Mouse (Mus musculus): Measurements from ENCODE around the gene Arl15. TPM values are rescaled to one million over a fixed set of nuclear protein-coding genes. Genes with fewer than 3 reads are reported as not detected.

The Arl15 gene
- polyA plus RNA-seq, 1 experiment from 2014 or later = 19.5 TPM

DNA sequence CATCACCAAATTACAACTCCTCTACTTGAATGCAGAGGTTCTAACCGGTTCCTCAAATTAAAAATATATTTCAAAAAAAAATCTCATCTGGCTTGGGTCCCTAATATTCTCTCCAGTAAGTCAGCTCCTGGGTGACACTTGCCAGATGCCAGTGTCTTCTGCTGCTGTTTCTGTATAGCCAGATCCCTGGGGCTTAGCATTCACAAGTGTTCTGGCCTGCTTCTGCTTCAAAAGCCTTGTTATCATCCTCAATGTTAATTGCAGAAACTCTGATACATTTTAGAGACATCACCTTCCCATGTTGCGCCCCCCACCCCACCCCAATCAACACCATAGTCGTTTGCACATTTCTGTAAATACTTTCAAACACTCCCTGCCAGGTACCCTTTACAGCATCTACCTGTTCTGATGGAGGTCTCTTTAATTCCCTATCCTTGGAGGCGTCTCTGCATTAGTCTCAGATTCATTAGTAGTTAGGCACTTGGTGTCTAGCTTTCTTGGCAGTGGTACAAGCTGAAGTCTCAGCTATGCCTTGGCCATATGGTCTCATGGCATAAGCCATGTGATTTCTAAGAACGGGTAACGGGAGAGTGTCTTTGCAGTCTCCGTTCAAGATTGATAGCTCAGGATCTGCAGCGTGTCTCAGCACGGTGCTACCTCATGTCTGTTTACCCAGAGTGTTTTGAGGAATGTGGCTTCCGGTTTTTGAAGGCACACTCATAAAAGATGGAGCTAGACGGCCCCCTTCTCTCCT is 336.4 kb downstream of the Arl15 start:
- no peaks in the 10 kb centered on the region for H3K9me3 ChIP-seq
- WGBS = 56% methylated on average over 11 of the region's 11 CpGs
- peak; percentile 89 for ATAC-seq (replicated peaks)

DNA sequence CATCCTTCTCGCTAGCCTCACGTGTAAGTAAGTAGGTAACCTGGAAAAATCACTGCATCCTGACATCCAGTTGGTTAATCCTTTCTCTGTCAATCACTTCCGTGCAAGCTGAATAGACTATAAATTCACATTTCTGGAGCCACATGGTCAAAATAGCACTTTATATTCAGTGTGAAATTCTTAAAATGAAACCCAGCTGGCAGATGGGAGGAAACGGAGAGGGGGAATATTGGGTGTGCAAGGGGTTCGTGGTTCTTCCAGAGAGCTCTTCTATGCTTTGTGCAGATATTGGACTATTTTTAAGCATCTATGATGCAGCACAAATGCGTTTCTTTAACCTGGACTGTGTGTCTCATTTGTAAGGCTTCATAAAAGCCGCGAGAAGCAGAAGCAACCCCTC is 344.6 kb downstream of the Arl15 start:
- H3K4me2 ChIP-seq (replicated peaks) = no peak overlapping the region
- H3K27me3 ChIP-seq = no peaks in the 10 kb centered on the region
- H3K36me3 ChIP-seq = no peaks in the 10 kb centered on the region
- H3K9ac ChIP-seq (replicated peaks) = no peak overlapping the region
- peaks cover 26% of the 10 kb centered on the region for H3K4me1 ChIP-seq
- ATAC-seq (replicated peaks) = peak; percentile 76
- peak overlapping the region; percentile 72 for H3K27ac ChIP-seq (replicated peaks)
- H3K4me3 ChIP-seq = no peak overlapping the region
- H3K9me3 ChIP-seq = no peaks in the 10 kb centered on the region
- 24% methylated on average over 8 of the region's 8 CpGs for WGBS

More for the DNA sequence above, 336.4 kb downstream of the Arl15 start:
- no peak overlapping the region for H3K9ac ChIP-seq (replicated peaks)
- no peaks in the 10 kb centered on the region for H3K36me3 ChIP-seq
- no peak overlapping the region for H3K4me3 ChIP-seq
- no peaks in the 10 kb centered on the region for H3K27me3 ChIP-seq
- H3K27ac ChIP-seq (replicated peaks) = peak overlapping the region; percentile 56
- H3K4me1 ChIP-seq = peaks cover 17% of the 10 kb centered on the region
- H3K4me2 ChIP-seq (replicated peaks) = no peak overlapping the region

DNA sequence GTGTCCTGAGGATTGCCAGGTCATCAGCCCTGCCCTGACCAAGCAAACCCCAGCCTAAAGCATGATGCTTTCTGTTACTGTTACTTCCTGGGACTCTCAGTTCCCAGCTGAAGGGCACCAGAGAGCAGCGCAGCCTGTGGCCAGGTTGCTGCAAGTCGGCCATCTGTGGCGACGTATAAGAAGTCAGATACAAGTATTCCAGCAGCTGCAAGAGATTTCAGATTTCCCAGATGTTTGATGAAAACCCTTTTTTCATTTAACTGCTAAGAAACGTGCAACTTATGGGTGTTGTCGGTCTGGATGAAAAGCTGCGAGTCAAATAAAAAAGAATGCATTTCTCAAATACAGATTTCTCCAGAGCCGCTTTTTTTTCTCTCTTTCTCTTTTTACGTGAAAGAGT is 345.3 kb downstream of the Arl15 start:
- H3K4me2 ChIP-seq (replicated peaks) = no peak overlapping the region
- ATAC-seq (replicated peaks) = no peak
- H3K27ac ChIP-seq (replicated peaks) = peak overlapping the region; percentile 72
- peaks cover 32% of the 10 kb centered on the region for H3K4me1 ChIP-seq
- no peaks in the 10 kb centered on the region for H3K36me3 ChIP-seq
- no peak overlapping the region for H3K9ac ChIP-seq (replicated peaks)
- no peak overlapping the region for H3K4me3 ChIP-seq
- no peaks in the 10 kb centered on the region for H3K27me3 ChIP-seq
- no peaks in the 10 kb centered on the region for H3K9me3 ChIP-seq
- 72% methylated on average over 9 of the region's 9 CpGs for WGBS

DNA sequence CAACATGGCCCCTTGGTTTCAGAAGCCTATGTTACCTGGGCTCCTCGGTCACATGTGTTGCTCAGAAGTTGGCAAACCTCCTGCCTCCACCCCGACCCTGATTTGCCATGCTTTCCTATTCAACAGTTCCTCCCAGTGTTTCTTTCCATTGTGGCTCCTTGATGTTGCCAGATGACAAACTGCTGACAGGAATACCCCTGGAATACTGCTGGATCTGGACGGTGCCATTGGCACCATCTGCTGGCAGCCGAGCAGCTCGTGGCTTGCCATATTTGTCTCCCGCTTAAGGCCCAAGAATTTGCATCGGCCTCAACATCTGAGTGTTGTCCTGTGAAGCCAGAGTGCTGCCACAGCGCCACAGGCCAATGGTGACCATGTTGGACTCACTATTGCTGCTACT is 348.5 kb downstream of the Arl15 start:
- Histone ChIP-seq H3K36me3 (no peaks in the 10 kb centered on the region), H3K4me2 (replicated peaks) (no peak overlapping the region), H3K27me3 (no peaks in the 10 kb centered on the region), H3K9me3 (no peaks in the 10 kb centered on the region), H3K4me3 (no peak overlapping the region), H3K4me1 (peaks cover 36% of the 10 kb centered on the region), H3K27ac (replicated peaks) (no peak overlapping the region), H3K9ac (replicated peaks) (no peak overlapping the region)
- no peak for ATAC-seq (replicated peaks)
- WGBS = 70% methylated on average over 8 of the region's 8 CpGs

DNA sequence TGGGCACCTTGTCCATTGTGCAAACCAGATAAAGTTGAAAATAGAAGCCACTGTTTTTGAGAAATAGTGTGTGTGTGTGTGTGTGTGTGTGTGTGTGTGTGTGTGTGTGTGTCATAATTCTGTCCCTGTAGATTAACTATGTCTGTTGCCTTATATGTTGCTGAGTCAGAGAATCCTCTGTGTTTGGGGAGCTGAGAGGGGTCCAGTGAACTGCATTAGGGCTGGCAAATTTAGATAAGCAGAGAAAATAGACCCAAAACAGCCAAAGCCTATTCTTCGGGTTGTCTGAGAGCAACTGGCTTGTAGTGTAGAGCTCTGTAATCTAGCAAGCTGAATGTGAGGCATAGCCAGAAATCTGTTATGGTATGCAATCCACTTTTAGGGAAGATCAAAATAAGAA is 348.9 kb downstream of the Arl15 start:
- 70% methylated on average over 1 of the region's 1 CpGs for WGBS
- no peaks in the 10 kb centered on the region for H3K36me3 ChIP-seq
- H3K27ac ChIP-seq (replicated peaks) = no peak overlapping the region
- no peak for ATAC-seq (replicated peaks)
- H3K4me1 ChIP-seq = peaks cover 36% of the 10 kb centered on the region
- no peak overlapping the region for H3K9ac ChIP-seq (replicated peaks)
- H3K4me3 ChIP-seq = no peak overlapping the region
- H3K4me2 ChIP-seq (replicated peaks) = no peak overlapping the region
- H3K9me3 ChIP-seq = no peaks in the 10 kb centered on the region
- H3K27me3 ChIP-seq = no peaks in the 10 kb centered on the region

DNA sequence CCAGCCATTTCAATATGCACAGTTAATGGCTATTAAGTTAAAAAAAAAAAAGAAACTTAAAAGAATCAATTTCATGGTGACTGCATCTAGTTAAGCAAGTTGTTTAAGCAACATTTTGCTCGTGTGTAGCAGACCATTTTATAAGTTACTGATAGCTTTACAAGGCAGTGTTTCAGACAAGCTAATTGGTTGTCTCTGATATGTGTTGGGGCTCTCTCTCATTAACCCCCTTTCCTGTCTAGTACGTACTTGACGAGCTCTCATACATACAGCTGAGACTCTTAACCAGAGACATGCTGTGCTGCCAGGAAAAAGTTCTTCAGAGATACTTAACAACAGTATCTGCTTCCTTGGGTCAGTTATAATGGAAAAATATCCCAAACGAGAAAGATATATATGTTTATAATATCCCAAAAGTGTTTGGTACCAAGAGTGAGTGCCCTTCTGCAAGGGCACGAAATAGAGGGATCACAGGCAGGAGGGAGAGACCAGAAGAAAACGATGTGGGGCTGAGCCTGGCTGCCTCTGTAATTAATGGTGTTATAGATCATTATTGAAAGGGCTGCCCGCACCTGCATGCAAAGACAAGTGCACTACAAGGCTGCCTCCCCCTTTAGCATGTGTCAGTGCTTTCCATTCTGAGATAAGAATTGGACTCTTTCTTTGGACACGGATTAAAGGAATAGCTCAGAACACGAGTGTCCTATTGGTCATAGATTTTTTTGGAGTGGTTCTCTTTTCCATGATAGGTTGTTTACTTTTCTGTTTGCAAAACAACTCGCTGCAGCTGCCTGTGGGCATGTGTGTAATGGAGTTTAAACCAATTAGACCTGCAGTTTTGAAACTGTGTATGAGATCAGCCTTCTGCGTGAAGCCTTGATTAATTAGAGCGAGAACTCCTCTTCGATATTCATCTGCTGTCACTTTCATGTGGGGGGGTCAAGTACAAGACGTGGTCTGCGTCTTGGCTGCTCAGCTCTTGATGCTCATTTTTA is 350.0 kb downstream of the Arl15 start:
- Histone ChIP-seq H3K36me3 (no peaks in the 10 kb centered on the region), H3K27me3 (no peaks in the 10 kb centered on the region), H3K4me3 (no peak overlapping the region), H3K27ac (replicated peaks) (no peak overlapping the region), H3K4me2 (replicated peaks) (no peak overlapping the region), H3K9ac (replicated peaks) (no peak overlapping the region), H3K9me3 (no peaks in the 10 kb centered on the region), H3K4me1 (peaks cover 25% of the 10 kb centered on the region)
- 18% methylated on average over 15 of the region's 15 CpGs for WGBS
- ATAC-seq (replicated peaks) = peak; percentile 41; the same call in 1 of the 2 replicates

DNA sequence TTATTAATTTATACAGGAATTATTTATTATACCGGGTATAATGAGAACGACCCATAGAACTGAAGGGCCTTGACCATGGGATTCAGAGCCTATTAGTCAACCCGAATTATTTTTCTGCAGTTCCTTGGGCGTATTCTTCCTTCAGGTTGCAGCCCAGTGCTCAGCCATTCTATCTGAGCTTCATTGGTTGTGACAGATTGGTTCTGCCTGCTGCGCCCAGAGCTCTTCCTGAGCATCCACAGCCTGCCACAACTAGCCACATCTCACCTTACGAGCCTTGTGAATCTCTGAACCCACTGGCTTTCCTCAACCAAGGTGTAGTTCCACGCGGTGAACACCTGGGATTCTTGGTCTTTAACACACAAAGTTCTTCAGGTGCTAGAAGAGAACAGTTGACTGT is 350.9 kb downstream of the Arl15 start:
- WGBS = 93% methylated on average over 8 of the region's 8 CpGs
- H3K4me3 ChIP-seq = no peak overlapping the region
- H3K27me3 ChIP-seq = no peaks in the 10 kb centered on the region
- no peak overlapping the region for H3K9ac ChIP-seq (replicated peaks)
- no peaks in the 10 kb centered on the region for H3K9me3 ChIP-seq
- H3K27ac ChIP-seq (replicated peaks) = no peak overlapping the region
- no peaks in the 10 kb centered on the region for H3K36me3 ChIP-seq
- ATAC-seq (replicated peaks) = no peak
- peaks cover 21% of the 10 kb centered on the region for H3K4me1 ChIP-seq
- no peak overlapping the region for H3K4me2 ChIP-seq (replicated peaks)

DNA sequence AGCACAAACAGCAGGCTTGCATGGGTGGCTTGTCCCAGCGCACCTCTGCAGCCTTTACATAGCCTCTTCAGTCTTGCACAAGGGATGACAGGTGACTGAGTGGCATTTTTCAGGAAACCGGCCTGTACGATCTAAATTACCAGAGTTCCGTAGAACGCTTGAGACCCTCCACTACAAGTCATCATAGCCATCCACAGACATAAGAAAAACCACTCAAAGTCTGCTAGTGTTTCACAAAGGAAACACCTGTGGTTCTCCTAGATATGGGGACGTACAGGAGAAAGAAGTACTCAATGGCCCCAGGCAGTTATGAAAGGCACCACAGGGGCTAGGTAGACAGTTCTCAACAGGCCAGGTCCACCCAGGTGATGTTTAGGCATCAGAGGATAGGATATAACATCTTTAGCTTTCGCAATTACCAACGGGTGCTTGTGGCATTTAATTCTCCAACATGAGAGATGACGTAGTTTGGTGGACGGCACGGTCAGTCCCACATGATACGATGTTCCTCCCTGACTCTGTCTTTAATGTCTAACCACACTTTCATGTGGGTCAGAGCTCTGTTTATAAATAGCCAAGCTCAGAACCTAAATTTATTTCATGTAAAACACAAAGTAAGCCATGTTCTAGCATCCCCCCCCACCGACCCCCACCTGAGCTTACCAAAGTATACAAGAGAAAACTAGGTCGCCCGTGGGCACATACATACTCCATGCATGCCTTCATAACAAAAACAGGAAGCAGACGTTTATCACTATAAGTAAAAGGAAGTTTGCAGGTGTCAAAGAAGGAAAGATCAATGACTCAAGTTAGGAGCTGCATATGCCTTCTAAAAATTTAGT is 356.8 kb downstream of the Arl15 start:
- H3K27me3 ChIP-seq = no peaks in the 10 kb centered on the region

DNA sequence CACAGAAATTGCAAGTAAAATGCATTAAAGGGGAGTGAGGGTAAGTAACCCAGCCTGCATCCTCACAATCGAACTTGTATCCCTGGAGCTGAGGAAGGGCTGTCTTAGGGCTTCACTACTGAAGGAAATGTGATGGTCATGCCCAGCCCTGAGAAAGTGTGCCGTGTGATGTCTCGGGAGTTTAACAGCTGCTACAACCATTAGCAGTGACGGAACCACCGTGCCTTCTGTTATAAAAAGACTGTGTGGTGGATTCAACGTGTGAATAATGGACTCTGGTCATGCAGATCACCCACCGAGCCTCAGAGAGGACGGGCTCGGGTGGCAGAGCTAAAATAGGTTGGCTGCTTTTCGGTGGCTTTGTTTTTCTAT is 357.4 kb downstream of the Arl15 start:
- no peaks in the 10 kb centered on the region for H3K27me3 ChIP-seq
- peaks cover 3% of the 10 kb centered on the region for H3K4me1 ChIP-seq
- 86% methylated on average over 10 of the region's 10 CpGs for WGBS
- 0 out of 2 replicates have a peak, but pooled peaks cover 5% of the 10 kb centered on the region for H3K36me3 ChIP-seq
- H3K4me3 ChIP-seq = no peak overlapping the region
- H3K27ac ChIP-seq (replicated peaks) = no peak overlapping the region
- no peak overlapping the region for H3K9ac ChIP-seq (replicated peaks)
- H3K9me3 ChIP-seq = no peaks in the 10 kb centered on the region
- no peak for ATAC-seq (replicated peaks)
- no peak overlapping the region for H3K4me2 ChIP-seq (replicated peaks)

More for the DNA sequence above, 356.8 kb downstream of the Arl15 start:
- Histone ChIP-seq H3K4me2 (replicated peaks) (no peak overlapping the region), H3K4me1 (no peaks in the 10 kb centered on the region), H3K4me3 (no peak overlapping the region), H3K27ac (replicated peaks) (no peak overlapping the region), H3K9ac (replicated peaks) (no peak overlapping the region), H3K9me3 (no peaks in the 10 kb centered on the region), H3K36me3 (0 out of 2 replicates have a peak, but pooled peaks cover 5% of the 10 kb centered on the region)
- WGBS = 95% methylated on average over 16 of the region's 16 CpGs
- ATAC-seq (replicated peaks) = no peak

DNA sequence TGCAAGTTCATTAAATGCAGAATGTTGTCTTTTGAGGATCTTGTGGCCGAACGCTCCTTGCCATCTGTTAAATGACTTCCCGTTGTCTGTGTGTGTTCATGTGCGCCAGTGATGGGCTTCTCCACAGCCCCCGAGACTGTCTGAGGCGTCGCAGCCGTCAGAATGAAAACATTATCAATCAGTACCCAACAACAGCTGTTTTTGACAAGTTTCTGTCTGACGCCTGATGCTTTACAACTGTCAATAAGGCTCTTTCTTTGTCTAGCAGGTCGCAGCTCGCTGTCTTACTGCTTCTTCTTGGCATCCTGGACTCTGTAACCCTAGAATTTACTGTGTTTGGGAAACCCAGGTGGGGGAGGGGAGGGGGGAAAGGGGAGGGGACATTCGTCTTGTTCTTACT is 362.4 kb downstream of the Arl15 start:
- 0 out of 2 replicates have a peak, but pooled peaks cover 5% of the 10 kb centered on the region for H3K36me3 ChIP-seq
- no peaks in the 10 kb centered on the region for H3K27me3 ChIP-seq
- H3K9ac ChIP-seq (replicated peaks) = no peak overlapping the region
- H3K27ac ChIP-seq (replicated peaks) = no peak overlapping the region
- no peaks in the 10 kb centered on the region for H3K9me3 ChIP-seq
- ATAC-seq (replicated peaks) = peak; percentile 48; the same call in 1 of the 2 replicates
- 44% methylated on average over 12 of the region's 12 CpGs for WGBS
- peaks cover 5% of the 10 kb centered on the region for H3K4me1 ChIP-seq
- no peak overlapping the region for H3K4me3 ChIP-seq
- no peak overlapping the region for H3K4me2 ChIP-seq (replicated peaks)

DNA sequence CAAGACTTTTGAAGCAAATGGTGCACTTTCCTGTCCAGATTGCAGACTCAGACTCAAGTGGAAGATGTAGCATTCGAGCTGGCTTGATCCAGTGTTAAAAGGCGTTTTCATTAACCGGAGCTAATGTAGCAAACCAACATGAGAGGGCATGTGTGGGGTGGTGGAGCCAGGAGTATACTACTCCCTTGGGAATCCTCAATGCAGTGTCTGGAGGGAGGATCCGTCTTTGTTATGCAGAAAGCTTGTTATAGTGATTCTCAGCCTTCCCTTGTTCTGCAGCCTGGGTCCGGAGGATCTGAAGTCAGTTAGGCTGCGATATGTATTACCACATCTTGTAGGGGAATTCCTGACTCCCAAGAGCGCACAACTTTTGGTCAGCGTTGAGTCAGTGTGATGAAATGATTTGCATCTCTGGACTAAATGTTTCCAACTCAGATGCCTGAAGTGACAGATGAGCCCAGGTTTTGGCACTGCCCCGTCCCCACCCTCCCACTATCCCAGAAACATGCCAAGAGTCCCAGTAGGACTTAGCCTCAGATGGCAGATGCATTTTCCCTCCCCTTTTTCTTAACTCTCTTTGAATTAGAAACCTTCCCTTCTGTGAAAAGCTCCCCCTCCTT is 363.9 kb downstream of the Arl15 start:
- peaks cover 5% of the 10 kb centered on the region for H3K4me1 ChIP-seq
- H3K9me3 ChIP-seq = no peaks in the 10 kb centered on the region
- no peak overlapping the region for H3K27ac ChIP-seq (replicated peaks)
- H3K4me3 ChIP-seq = no peak overlapping the region
- H3K9ac ChIP-seq (replicated peaks) = no peak overlapping the region
- 77% methylated on average over 9 of the region's 9 CpGs for WGBS
- no peaks in the 10 kb centered on the region for H3K27me3 ChIP-seq
- no peak overlapping the region for H3K4me2 ChIP-seq (replicated peaks)
- 0 out of 2 replicates have a peak, but pooled peaks cover 5% of the 10 kb centered on the region for H3K36me3 ChIP-seq
- no peak for ATAC-seq (replicated peaks)
